Mouse (Mus musculus) MEL (cell line): ENCODE data around the gene Rplp0. TPM values are rescaled to one million over a fixed set of nuclear protein-coding genes. Genes with fewer than 3 reads are reported as not detected.

Source experiments
- DNase-seq: peaks from one replicate; pipeline ENCODE4 v3.0.0; 2011; ENCODE audit warnings: low read depth, low spot score
- H3K27ac ChIP-seq: 2 replicates; pipeline ENCODE4 v1.5.1; 2012; ENCODE audit warnings: low read depth, mild to moderate bottlenecking, control low read depth, low read length, moderate library complexity; ENCODE audit not compliant: control insufficient read depth
- H3K27me3 ChIP-seq, 2 experiments: fragments of 150-350 bp in 1 of 2; sonication (generic) in 1 of 2; 2 replicates each; pipeline ENCODE4 v1.6.1; 2012; ENCODE audit warnings: low read length in 2 of 2, mild to moderate bottlenecking in 2 of 2, improper control_type of control experiment in 1 of 2, moderate library complexity in 1 of 2; ENCODE audit not compliant: insufficient read depth in 2 of 2, control insufficient read depth in 1 of 2
- H3K36me3 ChIP-seq, 2 experiments: 2 replicates each; pipeline ENCODE4 v1.6.1; 2012 to 2014; ENCODE audit warnings: low read length in 2 of 2, improper control_type of control experiment in 1 of 2, inconsistent platforms in 1 of 2, mild to moderate bottlenecking in 1 of 2; ENCODE audit not compliant: insufficient read depth in 2 of 2, control insufficient read depth in 1 of 2
- H3K4me1 ChIP-seq, 2 experiments: fragments of 150-350 bp in 1 of 2; sonication (generic) in 1 of 2; 2 replicates each; pipeline ENCODE4 v1.6.1; 2012; ENCODE audit warnings: low read length in 2 of 2, improper control_type of control experiment in 1 of 2, mild to moderate bottlenecking in 1 of 2; ENCODE audit not compliant: insufficient read depth in 2 of 2, control insufficient read depth in 1 of 2
- H3K4me3 ChIP-seq, 2 experiments: fragments of 150-350 bp in 1 of 2; sonication (generic) in 1 of 2; 2 replicates each; pipeline ENCODE4 v1.5.1; 2012; ENCODE audit warnings: low read depth in 2 of 2, low read length in 2 of 2, mild to moderate bottlenecking in 2 of 2, moderate library complexity in 2 of 2, control low read depth in 1 of 2, improper control_type of control experiment in 1 of 2; ENCODE audit not compliant: control insufficient read depth in 1 of 2, insufficient read depth in 1 of 2
- H3K79me2 ChIP-seq: 2 replicates; pipeline ENCODE4 v1.6.1; 2012; ENCODE audit warnings: mild to moderate bottlenecking, low read length, moderate library complexity; ENCODE audit not compliant: control insufficient read depth, poor library complexity, insufficient read depth
- H3K9ac ChIP-seq: 2 replicates; pipeline ENCODE4 v1.6.1; 2012; ENCODE audit warnings: low read depth, mild to moderate bottlenecking, control low read depth, low read length, moderate library complexity; ENCODE audit not compliant: control insufficient read depth, poor library complexity, severe bottlenecking
- H3K9me3 ChIP-seq: fragments of 150-350 bp; sonication (generic); replicated peaks from 2 replicates; pipeline ENCODE4 v1.6.1; 2012; ENCODE audit warnings: mild to moderate bottlenecking, low read length, improper control_type of control experiment, moderate library complexity; ENCODE audit not compliant: insufficient read depth
- BHLHE40 ChIP-seq: IDR thresholded peaks from 2 replicates; pipeline ENCODE4 v1.6.1; 2012; ENCODE audit warnings: low read depth, mild to moderate bottlenecking, inconsistent platforms, low read length, improper control_type of control experiment, borderline replicate concordance
- CHD1 ChIP-seq: IDR thresholded peaks from 2 replicates; pipeline ENCODE4 v1.6.1; 2012; ENCODE audit warnings: low read depth, mild to moderate bottlenecking, inconsistent platforms, low read length, improper control_type of control experiment
- CHD2 ChIP-seq: IDR thresholded peaks from 2 replicates; pipeline ENCODE4 v1.6.1; 2011; ENCODE audit warnings: low read length, improper control_type of control experiment
- ELF1 ChIP-seq: IDR thresholded peaks from 2 replicates; pipeline ENCODE4 v1.6.1; 2014; ENCODE audit warnings: low read depth, mild to moderate bottlenecking, inconsistent platforms, low read length, improper control_type of control experiment, moderate library complexity
- EP300 ChIP-seq, 2 experiments: IDR thresholded peaks; 2 replicates each; pipeline ENCODE4 v1.6.1; 2011; ENCODE audit warnings: improper control_type of control experiment in 2 of 2, low read length in 2 of 2, low read depth in 1 of 2, mild to moderate bottlenecking in 1 of 2
- GATA1 ChIP-seq: IDR thresholded peaks from 2 replicates; pipeline ENCODE4 v1.6.1; 2011; ENCODE audit warnings: low read depth, low read length, improper control_type of control experiment
- JUND ChIP-seq: IDR thresholded peaks from 2 replicates; pipeline ENCODE4 v1.6.1; 2011; ENCODE audit warnings: low read depth, mild to moderate bottlenecking, improper control_type of control experiment, low read length
- MAFK ChIP-seq: IDR thresholded peaks from 2 replicates; pipeline ENCODE4 v1.6.1; 2011; ENCODE audit warnings: low read depth, mild to moderate bottlenecking, low read length, improper control_type of control experiment, borderline replicate concordance
- MAX ChIP-seq: IDR thresholded peaks from 2 replicates; pipeline ENCODE4 v1.6.1; 2011; ENCODE audit warnings: low read length, improper control_type of control experiment
- MAZ ChIP-seq: IDR thresholded peaks from 2 replicates; pipeline ENCODE4 v1.6.1; 2012; ENCODE audit warnings: low read depth, mild to moderate bottlenecking, inconsistent platforms, low read length, improper control_type of control experiment
- MEF2A ChIP-seq: IDR thresholded peaks from 2 replicates; pipeline ENCODE4 v1.6.1; 2014; ENCODE audit warnings: low read depth, mild to moderate bottlenecking, inconsistent platforms, low read length, improper control_type of control experiment; ENCODE audit not compliant: poor library complexity, insufficient replicate concordance, severe bottlenecking; ENCODE audit errors: extremely low read depth
- MXI1 ChIP-seq: IDR thresholded peaks from 2 replicates; pipeline ENCODE4 v1.6.1; 2011; ENCODE audit warnings: mild to moderate bottlenecking, low read depth, low read length, improper control_type of control experiment
- MYB ChIP-seq: IDR thresholded peaks from 2 replicates; pipeline ENCODE4 v1.6.1; 2011; ENCODE audit warnings: mild to moderate bottlenecking, low read depth, low read length, improper control_type of control experiment
- NELFE ChIP-seq: IDR thresholded peaks from 2 replicates; pipeline ENCODE4 v1.6.1; 2011; ENCODE audit warnings: low read depth, low read length, improper control_type of control experiment
- NRF1 ChIP-seq: IDR thresholded peaks from 2 replicates; pipeline ENCODE4 v1.6.1; 2014; ENCODE audit warnings: low read depth, mild to moderate bottlenecking, inconsistent platforms, low read length, improper control_type of control experiment, moderate library complexity; ENCODE audit not compliant: poor library complexity, insufficient read depth, severe bottlenecking
- RCOR1 ChIP-seq: IDR thresholded peaks from 2 replicates; pipeline ENCODE4 v1.6.1; 2012; ENCODE audit warnings: low read depth, mild to moderate bottlenecking, inconsistent platforms, low read length, improper control_type of control experiment
- SIN3A ChIP-seq: IDR thresholded peaks from 2 replicates; pipeline ENCODE4 v1.6.1; 2012; ENCODE audit warnings: low read length, improper control_type of control experiment, inconsistent platforms
- TAL1 ChIP-seq: IDR thresholded peaks from 2 replicates; pipeline ENCODE4 v1.6.1; 2012; ENCODE audit warnings: mild to moderate bottlenecking, inconsistent platforms, low read length, moderate library complexity, mixed read lengths
- TBP ChIP-seq: IDR thresholded peaks from 2 replicates; pipeline ENCODE4 v1.8.0; 2011; ENCODE audit warnings: low read depth, low read length, improper control_type of control experiment
- TCF12 ChIP-seq: IDR thresholded peaks from 2 replicates; pipeline ENCODE4 v1.6.1; 2014; ENCODE audit warnings: low read depth, mild to moderate bottlenecking, inconsistent platforms, low read length, improper control_type of control experiment, moderate library complexity
- USF2 ChIP-seq, 2 experiments: IDR thresholded peaks; 2 replicates each; pipeline ENCODE4 v1.6.1; 2011 to 2012; ENCODE audit warnings: improper control_type of control experiment in 2 of 2, low read length in 2 of 2, borderline replicate concordance in 1 of 2, inconsistent platforms in 1 of 2, low read depth in 1 of 2, mild to moderate bottlenecking in 1 of 2; ENCODE audit not compliant: insufficient read depth in 1 of 2
- ZKSCAN1 ChIP-seq: IDR thresholded peaks from 2 replicates; pipeline ENCODE4 v1.6.1; 2012; ENCODE audit warnings: low read depth, mild to moderate bottlenecking, inconsistent platforms, low read length, improper control_type of control experiment, moderate library complexity
- ZNF384 ChIP-seq: IDR thresholded peaks from 2 replicates; pipeline ENCODE4 v1.6.1; 2012; ENCODE audit warnings: low read depth, mild to moderate bottlenecking, inconsistent platforms, low read length, improper control_type of control experiment
- polyA plus RNA-seq, 2 experiments: library from polyadenylated mRNA; stranded (reverse) in 1 of 2; unstranded in 1 of 2; fragments of >175 nt in 1 of 2; fragments of >200 nt in 1 of 2; gene quantifications; 2 replicates each; pipeline versions ENCODE4 v1.2.1 to v1.2.4; 2012; ENCODE audit warnings: low replicate concordance in 2 of 2, low read depth in 1 of 2; ENCODE audit not compliant: insufficient read length in 2 of 2, insufficient read depth in 1 of 2, missing spikeins in 1 of 2
- total RNA-seq: library from RNA; depleted of rRNA; stranded (reverse); fragments of 300-350 nt; gene quantifications from 2 replicates; pipeline ENCODE4 v1.2.3, GENCODE M21; 2012

Rplp0 gene
- total and polyA plus RNA-seq, 3 experiments = 3,028 to 4,164 (median 3,294) TPM

DNA sequence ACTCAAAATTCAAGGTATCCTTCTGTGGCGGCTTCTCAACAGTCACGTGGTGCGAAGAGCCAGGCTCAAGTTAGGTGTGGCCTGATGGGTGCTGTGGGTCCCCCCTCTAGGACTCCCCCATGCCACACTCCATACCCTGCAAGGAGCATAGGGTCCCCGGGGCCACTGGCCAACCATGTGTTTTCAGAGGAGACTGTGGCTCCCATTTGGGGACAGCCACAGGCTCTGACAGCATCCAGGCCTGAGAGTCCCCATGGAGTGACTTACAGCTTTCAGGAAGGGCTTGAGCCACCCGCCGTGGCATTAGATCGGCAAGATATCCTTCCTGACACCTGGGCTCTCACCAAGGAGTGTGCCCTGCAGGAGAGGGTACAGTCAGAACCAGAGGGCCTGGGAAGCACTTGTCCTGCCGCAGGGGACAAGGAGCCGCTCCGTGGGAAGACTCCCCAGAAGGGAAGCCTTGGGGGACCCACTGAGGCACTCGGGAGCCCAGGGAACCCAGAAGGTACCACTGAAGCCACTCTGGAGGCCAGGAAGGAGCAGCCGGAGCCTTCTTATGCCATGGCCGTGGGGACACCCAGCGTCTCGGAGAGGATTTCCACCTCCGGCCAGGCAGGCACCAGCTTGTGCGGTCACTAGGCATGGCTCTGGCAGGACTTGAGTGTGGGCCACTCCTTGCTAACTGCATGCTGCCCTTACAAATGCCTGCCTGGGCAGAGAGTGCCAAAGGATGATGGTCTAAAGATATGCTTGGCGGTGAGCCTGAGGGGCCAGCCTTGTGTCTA, 10.6 kb upstream of the Rplp0 start:
- Histone ChIP-seq H3K79me2 (peaks cover 2% of the 10 kb centered on the region; the same call in 1 of the 2 replicates), H3K27ac (no peak overlapping the region), H3K36me3 (no peaks in the 10 kb centered on the region; a peak in 1 of 4 replicates), H3K9ac (no peak overlapping the region), H3K4me3 (no peak overlapping the region), H3K4me1 (peaks cover 0 to 3% of the 10 kb centered on the region in 2 experiments; a peak in 2 of 4 replicates), H3K9me3 (no peaks in the 10 kb centered on the region), H3K27me3 (no peaks in the 10 kb centered on the region)
- TF ChIP-seq TAL1 (no peak), CHD2 (no peak), ZKSCAN1 (no peak), MAFK (no peak), MAZ (no peak), ELF1 (no peak), TBP (no peak), NELFE (no peak), MAX (no peak), MEF2A (no peak)
- DNase-seq = no peak

GRCm38 (mm10) chr5:115550482-115551005, 8.7 kb upstream of the Rplp0 start:
- Histone ChIP-seq H3K4me3 (no peak overlapping the region), H3K27me3 (no peaks in the 10 kb centered on the region), H3K27ac (no peak overlapping the region), H3K9me3 (no peaks in the 10 kb centered on the region), H3K4me1 (no peaks in the 10 kb centered on the region; a peak in 1 of 4 replicates), H3K9ac (no peak overlapping the region), H3K79me2 (no peaks in the 10 kb centered on the region), H3K36me3 (no peaks in the 10 kb centered on the region)
- TF ChIP-seq EP300 (IDR thresholded peaks at IDR 0.05; ENCODE audit: low read depth in 1 of 2, low read length in 2 of 2) (no peak), MAX (no peak), CHD2 (no peak), GATA1 (no peak), ZNF384 (no peak), MXI1 (no peak), SIN3A (no peak), NRF1 (no peak), JUND (no peak), TAL1 (no peak), TCF12 (no peak), MYB (no peak), CHD1 (no peak), ZKSCAN1 (no peak), USF2 (IDR thresholded peaks at IDR 0.05; ENCODE audit: borderline replicate concordance in 1 of 2, insufficient read depth in 1 of 2, low read depth in 1 of 2, low read length in 2 of 2) (no peak), BHLHE40 (no peak), RCOR1 (no peak)
- DNase-seq = no peak
